Mouse (Mus musculus): ENCODE results near the gene Opa3.

The Opa3 gene

DNA sequence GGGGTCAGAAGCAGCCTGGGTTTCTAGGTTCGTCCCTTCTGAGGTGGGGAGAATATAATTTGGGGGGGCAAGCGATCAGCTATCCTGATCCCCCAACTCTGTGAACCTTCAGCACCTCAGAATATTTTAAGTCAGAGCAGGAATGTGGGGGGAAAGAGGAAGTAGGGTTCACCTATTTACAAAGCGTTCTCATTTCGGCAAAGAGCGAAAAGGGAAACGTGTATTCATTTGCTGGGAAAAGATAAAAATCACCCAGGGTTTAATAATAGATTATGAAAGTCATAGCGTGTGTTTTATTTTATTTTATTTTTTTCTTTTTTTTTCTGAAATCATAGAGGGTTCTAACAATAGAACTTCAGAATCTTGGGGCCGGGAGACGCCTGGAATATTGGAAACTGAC is 13.2 kb upstream of the Opa3 start:
- DNase-seq (ENCODE audit: low spot score in 2 of 2): no peak

DNA sequence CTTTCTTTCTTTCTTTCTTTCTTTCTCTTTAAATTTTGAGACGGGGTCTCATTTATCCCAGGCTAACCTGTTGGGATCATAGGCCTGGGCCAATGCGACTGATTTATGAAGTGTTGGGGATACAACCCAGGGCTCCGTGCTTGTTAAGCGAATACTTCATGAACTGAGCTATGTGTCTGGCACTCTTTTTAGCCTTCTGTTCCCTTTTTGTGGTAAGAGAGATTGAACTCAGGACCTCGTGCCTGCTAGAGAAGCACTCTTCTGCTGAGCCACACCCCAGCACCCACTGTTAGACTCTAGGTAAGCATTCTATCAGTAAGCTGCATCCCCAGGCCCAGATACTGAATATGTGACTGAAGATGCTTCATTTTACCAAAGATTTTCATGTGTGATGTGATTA is 10.6 kb upstream of the Opa3 start:
- no peak for DNase-seq (ENCODE audit: low spot score in 2 of 2)

DNA sequence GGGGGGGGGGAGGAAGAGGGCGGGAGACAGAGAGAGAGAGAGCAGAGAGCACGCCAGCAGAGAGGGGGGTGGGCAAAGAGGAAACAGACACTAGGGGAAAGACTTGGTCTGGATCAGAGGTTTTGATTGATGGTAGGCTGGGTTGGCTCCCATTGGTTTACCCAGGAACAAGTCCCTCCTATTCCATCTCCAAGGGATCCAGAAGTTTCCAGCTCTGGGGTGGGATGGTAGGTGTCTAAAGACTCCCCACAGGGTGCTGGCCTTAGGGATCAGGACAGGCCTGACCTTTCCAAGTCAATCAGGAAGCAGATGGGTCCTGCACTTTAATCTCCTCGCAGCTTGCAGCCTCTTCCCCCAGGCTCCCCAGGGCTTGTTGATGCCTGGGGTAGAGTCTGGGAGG is 10.2 kb upstream of the Opa3 start:
- no peak for DNase-seq (ENCODE audit: low spot score in 2 of 2)

GRCm38 (mm10) chr7:19220061-19220460 is 8.1 kb upstream of the Opa3 start:
- no peak for DNase-seq (ENCODE audit: low spot score in 2 of 2)

DNA sequence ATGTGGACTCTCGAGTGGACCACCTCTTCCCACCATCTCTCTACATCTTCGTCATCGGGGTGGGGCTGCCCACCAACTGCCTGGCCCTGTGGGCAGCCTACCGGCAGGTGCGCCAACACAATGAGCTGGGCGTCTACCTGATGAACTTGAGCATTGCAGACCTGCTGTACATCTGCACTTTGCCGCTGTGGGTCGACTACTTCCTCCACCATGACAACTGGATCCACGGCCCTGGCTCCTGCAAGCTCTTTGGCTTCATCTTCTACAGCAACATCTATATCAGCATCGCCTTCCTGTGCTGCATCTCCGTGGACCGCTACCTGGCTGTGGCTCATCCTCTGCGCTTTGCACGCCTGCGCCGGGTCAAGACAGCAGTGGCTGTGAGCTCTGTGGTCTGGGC is 5.9 kb upstream of the Opa3 start:
- no peak for DNase-seq (ENCODE audit: low spot score in 2 of 2)

DNA sequence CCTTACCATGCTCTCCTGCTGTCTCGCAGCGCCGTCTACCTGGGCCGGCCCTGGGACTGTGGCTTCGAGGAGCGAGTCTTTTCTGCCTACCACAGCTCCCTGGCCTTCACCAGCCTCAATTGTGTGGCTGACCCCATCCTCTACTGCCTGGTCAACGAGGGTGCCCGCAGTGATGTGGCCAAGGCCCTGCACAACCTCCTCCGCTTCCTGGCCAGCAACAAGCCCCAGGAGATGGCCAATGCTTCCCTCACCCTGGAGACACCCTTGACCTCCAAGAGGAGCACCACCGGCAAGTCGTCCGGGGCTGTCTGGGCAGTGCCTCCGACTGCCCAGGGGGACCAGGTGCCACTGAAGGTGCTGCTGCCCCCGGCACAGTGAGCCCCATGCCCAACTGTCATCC is 5.3 kb upstream of the Opa3 start:
- no peak for DNase-seq (ENCODE audit: low spot score in 2 of 2)

GRCm38 (mm10) chr7:19224933-19225332 is 3.2 kb upstream of the Opa3 start:
- no peak for DNase-seq (ENCODE audit: low spot score in 2 of 2)

- DNase-seq (ENCODE audit: low spot score in 2 of 2): peak in 1 of 2 experiments; percentile 52
Observed at GRCm38 (mm10) chr7:19226817-19227797, 1.0 kb upstream of the Opa3 start.

- no peak for DNase-seq (ENCODE audit: low spot score in 2 of 2)
Observed at GRCm38 (mm10) chr7:19228793-19229148, 637 bp downstream of the Opa3 start.

- no peak for DNase-seq (ENCODE audit: low spot score in 2 of 2)
Observed at GRCm38 (mm10) chr7:19229404-19229803, 1.3 kb downstream of the Opa3 start.

DNA sequence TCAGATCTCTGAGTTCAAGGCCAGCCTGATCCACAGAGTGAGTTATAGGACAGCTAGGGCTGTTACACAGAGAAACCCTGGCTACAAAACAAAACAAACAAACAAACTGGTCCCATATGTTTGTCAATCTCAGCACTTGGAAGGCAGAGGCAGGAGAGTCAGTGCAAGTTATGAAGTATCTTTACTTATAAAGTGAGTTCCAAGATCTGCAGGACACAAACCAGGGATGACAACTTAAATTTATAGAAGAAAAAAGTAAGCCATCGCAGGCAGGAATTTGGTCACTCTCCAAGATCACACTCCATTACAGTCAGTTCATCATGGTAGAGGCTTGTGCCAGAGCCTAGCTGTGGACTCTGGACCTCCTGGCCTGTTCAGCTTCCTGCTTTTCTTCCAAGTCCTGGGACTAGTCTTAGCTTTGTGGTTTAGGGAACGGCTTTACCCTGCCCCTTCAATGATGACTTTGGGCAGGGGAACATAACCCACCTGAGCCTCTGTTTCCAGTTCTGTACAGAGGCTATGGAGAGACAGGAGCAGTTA is 2.0 kb downstream of the Opa3 start:
- no peak for DNase-seq (ENCODE audit: low spot score in 2 of 2)

DNA sequence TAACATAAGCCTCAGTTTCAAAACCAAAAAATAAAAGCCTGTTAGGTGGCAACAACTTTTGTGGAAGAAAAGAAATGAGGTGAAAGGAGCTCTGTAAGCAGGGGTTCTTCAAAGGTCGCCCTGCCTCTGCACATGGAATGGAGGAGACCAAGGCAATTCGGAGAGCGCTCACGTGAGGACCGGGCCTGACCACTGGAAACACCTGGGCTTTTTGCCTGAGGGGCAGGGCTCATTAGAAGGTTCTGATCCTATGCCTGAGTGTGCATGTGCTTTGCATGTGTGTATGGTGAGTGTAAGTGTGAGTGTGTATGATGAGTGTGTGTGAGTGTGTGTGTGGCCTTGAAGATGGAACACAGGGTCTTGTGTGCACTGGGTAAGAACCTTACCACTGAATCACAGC is 2.8 kb downstream of the Opa3 start:
- no peak for DNase-seq (ENCODE audit: low spot score in 2 of 2)

- DNase-seq (ENCODE audit: low spot score in 2 of 2): no peak
Observed at GRCm38 (mm10) chr7:19231849-19232248, 3.7 kb downstream of the Opa3 start.

DNA sequence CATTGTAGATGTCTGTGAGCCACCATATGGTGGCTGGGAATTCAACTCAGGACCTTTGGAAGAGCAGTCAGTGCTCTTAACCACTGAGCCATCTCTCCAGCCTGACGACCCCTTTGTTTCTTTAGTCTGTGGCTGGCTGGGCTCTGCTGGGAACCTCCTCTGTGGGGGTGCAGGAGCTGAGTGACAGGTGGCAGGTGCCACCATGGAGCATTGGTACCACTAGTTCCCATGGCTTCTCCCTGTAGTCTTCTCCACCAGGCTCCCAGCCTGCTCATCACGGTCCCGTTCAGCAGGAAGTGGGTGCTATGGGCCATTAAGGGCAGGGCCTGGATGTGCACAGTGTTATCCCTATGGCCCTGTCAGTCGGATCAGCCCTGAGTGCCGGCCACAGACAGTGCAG is 6.5 kb downstream of the Opa3 start:
- no peak for DNase-seq (ENCODE audit: low spot score in 2 of 2)

DNA sequence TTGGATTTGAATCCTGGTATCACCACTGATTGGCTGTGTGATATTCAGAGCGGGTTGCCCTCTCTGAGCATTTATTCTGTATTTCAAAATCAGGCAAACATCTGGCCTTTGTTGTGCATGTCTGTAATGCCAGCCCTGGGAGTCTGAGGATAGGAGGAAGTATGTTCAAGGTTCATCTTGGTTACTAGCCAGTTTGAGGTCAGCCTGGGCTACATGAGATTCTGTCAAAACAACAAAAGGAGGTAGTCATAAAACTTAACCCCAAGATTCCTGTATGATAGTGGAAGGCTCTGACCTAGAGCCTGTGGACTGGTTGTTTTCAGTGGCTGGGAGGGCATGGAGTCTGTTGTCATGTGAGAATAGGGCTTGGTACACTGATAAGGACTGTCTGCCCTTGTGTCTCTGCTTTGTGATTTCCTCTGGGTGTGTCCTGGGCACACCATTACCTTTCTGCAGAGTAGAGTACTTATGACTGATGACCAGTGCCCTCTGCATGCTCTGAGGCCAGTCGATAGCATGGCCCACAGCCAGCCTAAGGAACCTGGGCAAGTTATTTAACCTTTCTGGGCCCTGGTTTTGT is 7.0 kb downstream of the Opa3 start:
- DNase-seq (ENCODE audit: low spot score in 2 of 2): no peak

DNA sequence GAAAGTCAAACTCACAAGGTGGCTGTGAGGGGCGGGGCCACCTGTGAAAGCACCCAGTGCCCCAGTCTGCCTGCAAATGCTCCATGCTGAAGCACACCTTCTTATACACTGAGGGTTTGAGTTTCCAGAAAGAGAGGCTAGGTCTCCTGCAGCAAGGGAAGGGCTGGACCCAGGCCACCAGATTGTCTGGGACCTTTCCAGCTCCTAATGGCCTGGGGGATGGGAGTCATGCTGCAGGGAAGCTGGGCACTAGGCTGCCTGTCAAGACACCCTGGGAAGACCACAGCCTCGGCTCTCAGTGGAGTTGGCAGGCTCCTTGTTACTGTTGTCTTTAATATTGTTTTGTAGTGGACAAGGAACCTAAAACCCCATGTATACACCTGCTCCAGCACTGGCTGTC is 8.3 kb downstream of the Opa3 start:
- no peak for DNase-seq (ENCODE audit: low spot score in 2 of 2)

- no peak for DNase-seq (ENCODE audit: low spot score in 2 of 2)
Observed at GRCm38 (mm10) chr7:19238344-19238743, 10.2 kb downstream of the Opa3 start.

- DNase-seq (ENCODE audit: low spot score in 2 of 2): peak; percentile 66 to 95
Observed at GRCm38 (mm10) chr7:19239423-19239822, 11.3 kb downstream of the Opa3 start.

GRCm38 (mm10) chr7:19239986-19240385 is 11.9 kb downstream of the Opa3 start:
- no peak for DNase-seq (ENCODE audit: low spot score in 2 of 2)

DNA sequence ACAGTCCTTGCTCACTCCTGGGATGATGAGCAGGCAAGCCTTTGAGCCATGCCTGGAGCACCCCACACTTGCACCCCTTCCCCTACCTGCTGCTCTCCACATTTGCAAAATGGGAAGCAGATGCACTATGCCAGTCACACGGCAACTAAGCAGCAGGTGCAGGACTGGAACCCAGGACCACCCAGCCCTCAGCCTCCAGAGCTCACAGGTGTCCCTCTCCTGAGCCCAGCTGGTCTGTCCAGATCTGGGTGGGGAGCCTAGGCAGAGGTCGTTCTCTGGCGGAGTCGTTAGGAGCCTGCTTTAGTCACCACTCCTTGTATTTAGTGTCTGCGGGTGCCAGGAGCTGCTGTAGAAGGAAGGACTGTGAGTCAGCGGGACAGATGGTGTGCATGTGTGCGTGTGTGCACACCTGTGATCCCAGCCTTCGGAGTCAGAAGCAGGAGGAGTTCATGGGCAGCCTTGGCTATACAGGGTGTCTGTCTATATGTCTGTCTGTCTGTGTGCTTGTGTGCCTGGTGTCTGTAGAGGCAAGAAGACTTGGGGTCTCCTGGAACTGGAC is 12.8 kb downstream of the Opa3 start:
- no peak for DNase-seq (ENCODE audit: low spot score in 2 of 2)

GRCm38 (mm10) chr7:19242005-19242404 is 13.9 kb downstream of the Opa3 start:
- no peak for DNase-seq (ENCODE audit: low spot score in 2 of 2)

DNA sequence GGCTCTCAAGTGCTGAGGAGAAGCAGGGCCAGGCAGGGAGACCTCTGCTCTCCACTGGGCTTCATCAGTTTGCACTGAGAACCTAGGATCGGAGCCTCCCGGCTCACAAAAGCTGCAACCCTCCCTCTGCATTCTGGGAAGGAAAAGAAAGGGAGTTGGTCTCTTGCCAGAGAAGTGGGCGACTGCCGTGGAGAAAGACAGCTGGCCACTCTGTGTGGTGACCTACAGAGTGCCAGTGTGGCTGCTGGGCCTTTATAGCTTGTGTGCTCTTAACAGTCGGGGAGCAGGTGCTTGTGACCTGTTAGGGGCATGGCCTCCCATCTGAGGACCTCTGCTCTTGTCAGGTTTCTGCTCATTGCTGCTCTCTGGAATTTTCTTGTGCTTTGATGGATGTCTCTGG is 15.7 kb downstream of the Opa3 start:
- DNase-seq (ENCODE audit: low spot score in 2 of 2): peak in 1 of 2 experiments; percentile 53

GRCm38 (mm10) chr7:19245083-19245482 is 16.9 kb downstream of the Opa3 start:
- DNase-seq (ENCODE audit: low spot score in 2 of 2): no peak

Data from left cerebral cortex, adult 9 months (tissue).